In the genomic region with DNA sequence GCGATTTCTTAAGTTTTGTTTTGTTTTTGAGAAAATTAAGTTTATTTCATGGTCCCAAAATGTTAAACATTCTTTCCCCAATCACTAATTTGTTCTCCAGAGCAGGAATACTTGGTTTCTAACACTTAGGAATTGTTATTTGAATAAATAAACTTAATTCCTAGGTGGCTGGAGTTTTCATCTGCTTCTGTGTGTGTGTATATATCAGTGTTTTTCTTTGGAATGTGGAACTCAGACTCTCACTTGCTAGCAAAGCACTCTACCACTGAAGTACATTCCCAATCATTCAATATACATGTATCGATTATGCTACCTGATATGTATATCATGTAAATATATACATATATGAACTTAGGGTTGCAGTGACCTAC, we compare ENCODE assay signal across 8 mouse cellular contexts. TPM values are rescaled to one million over a fixed set of nuclear protein-coding genes. Genes with fewer than 3 reads are reported as not detected.
DNase-seq lines count a peak whose midpoint lies in the region; ATAC-seq and TF ChIP-seq lines count a peak whose summit lies in the region.

No protein-coding gene starts in this region.

- no peak for ATAC-seq in embryonic facial prominence, embryonic 13.5 days (ENCODE audit: insufficient number of reproducible peaks, insufficient read depth, low FRiP score, low TSS enrichment, low read depth)
- ATAC-seq in intestine, embryonic 16.5 days = no peak
- ATAC-seq in neural tube, embryonic 13.5 days (ENCODE audit: low read depth) = no peak

- peaks cover 17% of the 10 kb centered on the region for H3K4me1 ChIP-seq in embryonic facial prominence, embryonic 13.5 days
- H3K4me1 ChIP-seq in intestine, embryonic 16.5 days (ENCODE audit: control insufficient read depth, insufficient read depth, low read length) = peaks cover 4% of the 10 kb centered on the region; the same call in 1 of the 2 replicates
- H3K4me1 ChIP-seq in neural tube, embryonic 13.5 days (replicated peaks) = peaks cover 9% of the 10 kb centered on the region

- no peak for DNase-seq in layer of hippocampus, adult 2 months (ENCODE audit: low spot score in 2 of 2)
- DNase-seq in layer of hippocampus, postnatal 14 days (ENCODE audit: low spot score in 2 of 2) = no peak
- DNase-seq in urinary bladder, postnatal 25 days (ENCODE audit: low spot score) = no peak
- no peak for DNase-seq in left cerebral cortex, adult 18-20 months (ENCODE audit: low spot score in 2 of 2)
- DNase-seq in cerebellum, postnatal 14 days = no peak

- H3K9ac ChIP-seq in embryonic facial prominence, embryonic 13.5 days = 0 out of 2 replicates have a peak overlapping the region, but pooled peaks have one; percentile 88
- no peak overlapping the region for H3K9ac ChIP-seq in intestine, embryonic 16.5 days (ENCODE audit: low read depth, low read length)
- H3K9ac ChIP-seq in neural tube, embryonic 13.5 days = peak overlapping the region; percentile 87; the same call in 1 of the 2 replicates

- no peak for TF ChIP-seq CTCF in layer of hippocampus, adult 2 months (conservative IDR thresholded peaks at IDR 0.05)

- peaks cover 15% of the 10 kb centered on the region for H3K36me3 ChIP-seq in embryonic facial prominence, embryonic 13.5 days
- no peaks in the 10 kb centered on the region for H3K36me3 ChIP-seq in intestine, embryonic 16.5 days (ENCODE audit: control insufficient read depth, insufficient read depth, low read length)
- H3K36me3 ChIP-seq in neural tube, embryonic 13.5 days = peaks cover 9% of the 10 kb centered on the region; the same call in 1 of the 2 replicates

- H3K27me3 ChIP-seq in embryonic facial prominence, embryonic 13.5 days = no peaks in the 10 kb centered on the region
- H3K27me3 ChIP-seq in intestine, embryonic 16.5 days (replicated peaks; ENCODE audit: control insufficient read depth, insufficient read depth, low read length) = no peaks in the 10 kb centered on the region
- no peaks in the 10 kb centered on the region for H3K27me3 ChIP-seq in neural tube, embryonic 13.5 days

- no peaks in the 10 kb centered on the region for H3K9me3 ChIP-seq in embryonic facial prominence, embryonic 13.5 days
- no peaks in the 10 kb centered on the region for H3K9me3 ChIP-seq in intestine, embryonic 16.5 days (ENCODE audit: control insufficient read depth, low read length)
- no peaks in the 10 kb centered on the region for H3K9me3 ChIP-seq in neural tube, embryonic 13.5 days

- peak overlapping the region; percentile 72 for H3K4me3 ChIP-seq in layer of hippocampus, adult 2 months
- peak overlapping the region; percentile 70 for H3K4me3 ChIP-seq in embryonic facial prominence, embryonic 13.5 days
- peak overlapping the region; percentile 79 for H3K4me3 ChIP-seq in intestine, embryonic 16.5 days (ENCODE audit: low read length)
- H3K4me3 ChIP-seq in neural tube, embryonic 13.5 days = peak overlapping the region; percentile 66

- peak overlapping the region; percentile 99 for H3K27ac ChIP-seq in layer of hippocampus, adult 2 months
- no peak overlapping the region for H3K27ac ChIP-seq in embryonic facial prominence, embryonic 13.5 days
- no peak overlapping the region for H3K27ac ChIP-seq in intestine, embryonic 16.5 days (ENCODE audit: low read length)
- H3K27ac ChIP-seq in neural tube, embryonic 13.5 days (replicated peaks) = no peak overlapping the region

- 43% methylated on average over 2 of the region's 2 CpGs for WGBS in embryonic facial prominence, embryonic 13.5 days
- 42% methylated on average over 2 of the region's 2 CpGs for WGBS in intestine, embryonic 16.5 days
- WGBS in neural tube, embryonic 13.5 days = 43% methylated on average over 2 of the region's 2 CpGs

- H3K4me2 ChIP-seq in embryonic facial prominence, embryonic 13.5 days = peak overlapping the region; percentile 54
- peak overlapping the region; percentile 44; the same call in 1 of the 2 replicates for H3K4me2 ChIP-seq in intestine, embryonic 16.5 days (ENCODE audit: low read depth, low read length)
- peak overlapping the region; percentile 59 for H3K4me2 ChIP-seq in neural tube, embryonic 13.5 days

RNA-seq across cellular contexts. Expression of gene Ddx59, which starts 0.7 kb away (rescaled TPM):
- total RNA-seq in layer of hippocampus, adult 2 months (2021) = 10 to 100 TPM in 1 of 2 experiments, 1 to 10 TPM in 1; 9.7 to 11.2 TPM
- total RNA-seq in layer of hippocampus, postnatal 14 days (2021) = 10 to 100 TPM; 10.8 to 10.9 TPM
- polyA plus RNA-seq in embryonic facial prominence, embryonic 13.5 days (2015; fragmentation: Nextera tagmentation; extraction: Ambion mirVana) = 20.2 and 21.9 TPM in 2 replicates
- 10.1 and 12.3 TPM in 2 replicates for polyA plus RNA-seq in intestine, embryonic 16.5 days (2015; fragmentation: Nextera tagmentation; extraction: Ambion mirVana)
- polyA plus RNA-seq in neural tube, embryonic 13.5 days (2015; fragmentation: Nextera tagmentation; extraction: Ambion mirVana) = 16.6 and 17.8 TPM in 2 replicates
- total RNA-seq in left cerebral cortex, adult 18-20 months (2021) = 10 to 100 TPM in 1 of 2 experiments, 1 to 10 TPM in 1; 9.7 to 11.8 TPM

RNA-seq across cellular contexts. Expression of gene Kif14, which starts 50.4 kb away (rescaled TPM):
- total RNA-seq in layer of hippocampus, adult 2 months (2021) = under 1 TPM; 0.12 to 0.20 TPM
- under 1 TPM; 0.44 to 0.81 TPM for total RNA-seq in layer of hippocampus, postnatal 14 days (2021)
- polyA plus RNA-seq in embryonic facial prominence, embryonic 13.5 days (2015; fragmentation: Nextera tagmentation; extraction: Ambion mirVana) = 7.2 and 8.2 TPM in 2 replicates
- 2.5 and 2.7 TPM in 2 replicates for polyA plus RNA-seq in intestine, embryonic 16.5 days (2015; fragmentation: Nextera tagmentation; extraction: Ambion mirVana)
- polyA plus RNA-seq in neural tube, embryonic 13.5 days (2015; fragmentation: Nextera tagmentation; extraction: Ambion mirVana) = 0.68 and 1.2 TPM in 2 replicates
- under 1 TPM; 0.14 to 0.23 TPM for total RNA-seq in left cerebral cortex, adult 18-20 months (2021)
